Mouse (Mus musculus) hindbrain, embryonic 11.5 days (tissue): ENCODE data around the gene Cbl. TPM values are rescaled to one million over a fixed set of nuclear protein-coding genes. Genes with fewer than 3 reads are reported as not detected.

Experiments
- ATAC-seq: fragments of 200-750 bp; cut with Nextera tagmentation; 2 replicates; pipeline ENCODE4 v1.8.0; 2017; ENCODE audit warnings: mild to moderate bottlenecking, moderate TSS enrichment, moderate library complexity; ENCODE audit not compliant: low FRiP score
- DNase-seq: peaks from one replicate; pipeline ENCODE4 v3.0.0-alpha.2; 2015; ENCODE audit warnings: low spot score
- H3K27ac ChIP-seq: fragments of 300-500 bp; sonication (generic); 2 replicates; pipeline ENCODE4 v1.5.1; 2014; ENCODE audit warnings: mild to moderate bottlenecking, low read depth, low read length
- H3K27me3 ChIP-seq: fragments of 300-500 bp; sonication (generic); 2 replicates; pipeline ENCODE4 v1.6.1; 2014; ENCODE audit warnings: mild to moderate bottlenecking, low read length, moderate library complexity, mixed read lengths; ENCODE audit not compliant: control insufficient read depth, insufficient read depth
- H3K36me3 ChIP-seq: fragments of 300-500 bp; sonication (generic); 2 replicates; pipeline ENCODE4 v1.6.1; 2014; ENCODE audit warnings: mild to moderate bottlenecking, low read length, moderate library complexity, mixed read lengths; ENCODE audit not compliant: control insufficient read depth, insufficient read depth
- H3K4me1 ChIP-seq: fragments of 300-500 bp; sonication (generic); replicated peaks from 2 replicates; pipeline ENCODE4 v1.6.1; 2014; ENCODE audit warnings: low read length, mixed read lengths; ENCODE audit not compliant: control insufficient read depth, insufficient read depth
- H3K4me2 ChIP-seq: fragments of 300-500 bp; sonication (generic); replicated peaks from 2 replicates; pipeline ENCODE4 v1.6.1; 2014; ENCODE audit warnings: mild to moderate bottlenecking, low read depth, low read length
- H3K4me3 ChIP-seq: fragments of 300-500 bp; sonication (generic); 2 replicates; pipeline ENCODE4 v1.5.1; 2014; ENCODE audit warnings: low read depth, low read length
- H3K9ac ChIP-seq: fragments of 300-500 bp; sonication (generic); 2 replicates; pipeline ENCODE4 v1.6.1; 2014; ENCODE audit warnings: low read depth, low read length
- H3K9me3 ChIP-seq: fragments of 300-500 bp; sonication (generic); 2 replicates; pipeline ENCODE4 v1.6.1; 2016; ENCODE audit warnings: low read length; ENCODE audit not compliant: control insufficient read depth
- WGBS: fragments of 180-500 bp; shearing (Covaris S2); extraction: QIAGEN DNeasy Blood & Tissue Kit; methylation state at CpG from one replicate; pipeline ENCODE4 v1.1.7; 2014; 5-methylcytosine and 5-hydroxymethylcytosine counted together
- polyA plus RNA-seq: library from polyadenylated mRNA; unstranded; fragments of >200 nt; fragmentation: Nextera tagmentation; extraction: Ambion mirVana; gene quantifications from 2 replicates; pipeline ENCODE4 v1.2.1, GENCODE M21; 2014

Gene Cbl
- polyA plus RNA-seq, 1 experiment from 2014 or later: 24.7 TPM

DNA sequence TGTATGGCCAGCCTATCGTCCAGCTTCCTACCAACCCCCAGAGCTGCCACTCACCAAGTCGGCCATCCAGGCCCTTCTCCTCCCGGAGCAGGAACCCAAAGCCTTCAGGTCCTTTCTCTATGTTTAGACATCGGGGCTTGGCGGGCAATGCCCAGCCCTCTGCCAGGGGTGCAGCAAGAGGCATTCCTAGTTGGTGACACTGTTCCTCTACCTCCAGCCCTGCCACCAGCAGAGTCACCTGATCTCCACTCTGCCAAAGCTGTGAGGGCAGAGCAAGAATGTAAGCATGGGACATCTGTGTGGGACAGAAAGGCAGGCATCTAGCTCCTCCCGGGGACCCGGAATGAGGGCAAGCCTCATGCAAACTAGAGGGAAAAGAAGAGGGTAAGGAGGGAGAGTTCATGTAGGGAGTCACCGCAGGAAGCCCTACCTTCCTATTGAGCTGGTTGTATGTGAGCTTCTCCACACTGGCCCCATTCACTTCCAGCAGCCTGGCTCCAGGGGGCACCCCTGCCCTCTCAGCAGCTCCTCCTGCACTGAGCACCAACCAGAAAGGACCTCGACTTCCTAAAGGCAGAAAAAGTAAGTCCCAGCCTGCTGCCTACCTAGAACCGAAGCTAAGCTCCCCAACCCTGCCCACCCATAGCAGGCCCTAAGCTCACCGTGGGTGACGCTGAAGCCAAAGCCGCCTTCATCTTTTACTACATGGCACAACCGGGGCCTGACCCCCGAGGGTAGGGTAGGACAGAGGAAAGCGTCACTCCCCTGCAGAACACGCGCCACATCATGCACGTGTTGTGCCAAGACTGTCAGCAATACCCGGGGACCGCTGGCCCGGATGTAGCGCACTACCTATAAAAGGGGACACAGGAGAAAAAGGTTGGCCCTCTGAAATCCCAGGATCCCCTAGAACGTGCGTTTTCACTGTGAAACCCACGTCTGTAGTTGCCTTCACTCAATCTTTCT is 15.6 kb upstream of the Cbl start:
- Histone ChIP-seq H3K36me3 (no peaks in the 10 kb centered on the region), H3K9ac (no peak overlapping the region), H3K9me3 (no peaks in the 10 kb centered on the region), H3K27ac (no peak overlapping the region), H3K4me1 (no peaks in the 10 kb centered on the region; the same call in 1 of the 2 replicates), H3K27me3 (no peaks in the 10 kb centered on the region), H3K4me2 (no peak overlapping the region), H3K4me3 (no peak overlapping the region)
- WGBS: 47% methylated on average over 26 of the region's 26 CpGs
- DNase-seq (peak; percentile 62), ATAC-seq (0 out of 2 replicates have a peak, but pooled peaks have one; percentile 33)

DNA sequence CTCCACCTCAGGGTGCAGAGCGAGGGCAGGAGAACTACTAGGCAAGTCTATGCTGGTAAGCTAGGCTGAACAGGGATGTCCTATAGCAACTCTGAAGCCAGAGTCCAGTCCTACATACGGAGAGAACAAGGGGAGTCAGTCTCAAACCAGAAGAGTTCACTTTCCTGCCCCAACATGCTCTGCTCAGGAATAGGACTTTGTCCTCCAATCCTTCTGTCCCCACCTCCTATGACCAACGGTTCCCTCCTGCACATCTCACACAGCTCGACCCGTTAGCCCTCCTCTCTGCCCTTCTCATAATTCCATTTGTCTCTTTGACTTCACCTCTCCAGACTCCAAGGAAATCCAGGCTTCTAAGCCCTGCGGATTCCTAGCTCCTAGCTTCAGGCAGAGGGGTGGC is 14.1 kb upstream of the Cbl start:
- no peaks in the 10 kb centered on the region for H3K36me3 ChIP-seq
- H3K4me3 ChIP-seq: no peak overlapping the region
- ATAC-seq (no peak), DNase-seq (no peak)
- no peaks in the 10 kb centered on the region for H3K9me3 ChIP-seq
- no peaks in the 10 kb centered on the region; the same call in 1 of the 2 replicates for H3K4me1 ChIP-seq
- no peak overlapping the region for H3K27ac ChIP-seq
- H3K4me2 ChIP-seq: no peak overlapping the region
- H3K9ac ChIP-seq: no peak overlapping the region
- no peaks in the 10 kb centered on the region for H3K27me3 ChIP-seq
- 88% methylated on average over 6 of the region's 6 CpGs for WGBS

DNA sequence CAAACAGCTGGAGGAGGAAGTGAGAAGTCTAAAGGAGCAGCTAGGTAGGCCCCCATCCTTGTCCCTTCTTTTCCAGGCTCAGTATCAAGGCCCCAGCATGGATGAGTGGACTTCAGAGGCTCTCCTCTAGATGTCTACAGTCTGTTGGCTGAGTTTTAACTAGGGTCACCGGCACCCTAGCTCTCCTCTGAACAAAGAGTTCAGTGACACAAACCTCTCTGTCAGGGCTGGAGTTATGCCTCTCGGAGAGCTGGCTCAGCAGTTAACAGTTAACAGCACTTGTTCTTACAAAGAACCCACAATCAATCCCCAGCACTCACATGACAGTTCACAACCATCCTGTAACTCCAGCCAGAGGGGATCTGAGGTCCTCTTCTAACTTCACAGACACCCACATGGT is 9.8 kb upstream of the Cbl start:
- no peaks in the 10 kb centered on the region for H3K36me3 ChIP-seq
- no peak overlapping the region for H3K4me2 ChIP-seq
- H3K9ac ChIP-seq: no peak overlapping the region
- WGBS: 63% methylated on average over 2 of the region's 2 CpGs
- ATAC-seq: no peak
- H3K27ac ChIP-seq: no peak overlapping the region
- no peak for DNase-seq
- H3K4me1 ChIP-seq: no peaks in the 10 kb centered on the region
- no peaks in the 10 kb centered on the region for H3K27me3 ChIP-seq
- no peaks in the 10 kb centered on the region for H3K9me3 ChIP-seq
- no peak overlapping the region for H3K4me3 ChIP-seq

DNA sequence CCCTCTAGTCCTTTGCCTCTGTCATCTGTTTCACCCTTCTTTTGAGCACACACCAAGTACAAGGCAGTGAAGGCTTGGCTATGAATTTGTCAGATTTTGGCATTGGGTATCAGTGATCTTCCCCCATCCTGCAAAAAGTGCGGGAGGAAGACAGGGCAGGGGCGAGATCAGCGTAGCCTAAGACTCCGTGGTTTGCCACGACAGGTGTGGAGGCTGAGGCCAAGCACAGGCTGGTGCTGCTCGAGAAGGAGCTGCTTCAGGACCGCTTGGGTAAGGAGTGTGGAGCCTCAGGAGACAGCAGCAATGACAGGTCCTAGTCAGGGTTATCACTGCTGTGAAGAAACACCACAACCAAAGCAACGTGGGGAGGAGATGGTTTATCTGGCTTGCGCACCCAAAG is 7.6 kb upstream of the Cbl start:
- H3K27ac ChIP-seq: no peak overlapping the region
- H3K4me1 ChIP-seq: no peaks in the 10 kb centered on the region
- ATAC-seq: no peak
- no peaks in the 10 kb centered on the region for H3K9me3 ChIP-seq
- no peak overlapping the region for H3K4me3 ChIP-seq
- no peaks in the 10 kb centered on the region for H3K36me3 ChIP-seq
- DNase-seq: no peak
- WGBS: 74% methylated on average over 9 of the region's 9 CpGs
- no peak overlapping the region for H3K4me2 ChIP-seq
- 0 out of 2 replicates have a peak overlapping the region, but pooled peaks have one; percentile 27 for H3K9ac ChIP-seq
- no peaks in the 10 kb centered on the region for H3K27me3 ChIP-seq

DNA sequence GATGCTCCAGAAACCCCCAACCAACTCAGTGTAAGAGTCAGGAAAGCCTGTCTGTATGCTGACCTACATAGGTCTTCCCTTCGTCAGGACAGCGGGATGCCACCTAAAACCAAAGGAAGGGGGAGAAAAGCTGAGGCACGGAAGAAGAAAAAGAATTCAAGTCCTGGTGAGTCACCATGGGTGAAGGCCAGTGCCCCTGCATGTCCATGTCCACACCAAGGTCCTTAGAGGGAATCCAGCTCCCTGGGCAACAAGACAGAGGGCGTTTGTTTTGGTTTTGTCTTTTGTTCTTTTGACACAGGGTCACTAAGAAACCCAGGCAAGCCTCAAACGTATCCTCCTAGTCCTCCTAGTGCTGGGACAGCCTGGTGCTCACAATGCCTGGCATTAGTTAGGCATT is 7.1 kb upstream of the Cbl start:
- Histone ChIP-seq H3K36me3 (no peaks in the 10 kb centered on the region), H3K4me1 (no peaks in the 10 kb centered on the region), H3K9ac (0 out of 2 replicates have a peak overlapping the region, but pooled peaks have one; percentile 27), H3K27me3 (no peaks in the 10 kb centered on the region), H3K9me3 (no peaks in the 10 kb centered on the region), H3K27ac (no peak overlapping the region), H3K4me3 (no peak overlapping the region), H3K4me2 (no peak overlapping the region)
- DNase-seq (no peak), ATAC-seq (no peak)
- WGBS: 42% methylated on average over 5 of the region's 5 CpGs

DNA sequence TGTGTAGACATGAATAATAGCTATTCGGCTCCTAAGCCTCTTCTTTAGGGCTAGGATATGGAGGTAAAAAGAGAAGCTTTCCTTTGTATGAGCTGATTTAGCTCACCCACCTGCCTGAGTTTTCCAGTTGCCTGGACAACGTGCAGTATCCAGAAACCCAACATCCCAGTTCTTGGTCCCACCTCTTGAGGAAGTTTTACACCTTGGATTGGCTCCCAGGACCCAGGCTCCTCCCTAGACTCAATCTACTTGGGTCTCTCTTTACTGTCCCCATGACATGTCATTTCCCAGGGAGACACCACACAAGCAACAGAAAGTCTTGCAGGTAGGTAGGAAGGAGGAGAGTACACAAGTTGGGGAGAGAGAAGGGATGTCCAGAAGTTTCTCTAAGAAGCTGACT is 6.5 kb upstream of the Cbl start, which contains the start of gene Ccdc153:
Ccdc153 (plus strand) TSS at position 278 of the 400 bp plus-strand sequence.
- Histone ChIP-seq H3K4me3 (no peak within 1 kb of the TSS), H3K4me2 (no peak within 1 kb of the TSS), H3K36me3 (no peaks in the 10 kb centered on the region), H3K27ac (no peak within 1 kb of the TSS), H3K4me1 (no peaks in the 10 kb centered on the region), H3K9ac (0 out of 2 replicates have a peak within 1 kb of the TSS, but pooled peaks have one; percentile 27), H3K27me3 (no peaks in the 10 kb centered on the region), H3K9me3 (no peaks in the 10 kb centered on the region)
- ATAC-seq (no peak), DNase-seq (no peak)
- WGBS: 62% methylated on average over 2 of the region's 2 CpGs

DNA sequence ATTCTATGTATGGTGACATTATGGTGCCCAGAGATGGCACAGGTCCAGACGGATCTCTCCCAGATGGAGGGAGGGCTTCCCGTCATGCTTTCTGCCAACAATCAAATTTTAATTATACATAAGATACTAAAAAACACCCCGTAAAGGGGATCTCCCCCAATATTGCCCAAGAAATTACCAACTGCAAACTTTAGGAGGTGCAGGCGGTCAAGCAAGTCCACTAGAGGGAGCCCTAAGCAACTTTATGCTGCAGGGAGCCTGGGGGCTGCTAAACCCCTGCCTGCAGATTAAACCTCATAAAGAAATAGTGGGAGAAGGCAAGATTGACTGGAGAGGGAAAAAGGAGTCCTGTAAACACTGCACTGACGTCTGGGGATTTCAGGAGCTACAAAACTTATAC is 5.6 kb upstream of the Cbl start:
- H3K4me3 ChIP-seq: no peak overlapping the region
- H3K9me3 ChIP-seq: no peaks in the 10 kb centered on the region
- ATAC-seq (no peak), DNase-seq (peak; percentile 82)
- WGBS: 13% methylated on average over 5 of the region's 5 CpGs
- H3K4me1 ChIP-seq: no peaks in the 10 kb centered on the region
- H3K27me3 ChIP-seq: no peaks in the 10 kb centered on the region
- H3K27ac ChIP-seq: no peak overlapping the region
- no peak overlapping the region for H3K4me2 ChIP-seq
- H3K36me3 ChIP-seq: no peaks in the 10 kb centered on the region
- no peak overlapping the region for H3K9ac ChIP-seq

DNA sequence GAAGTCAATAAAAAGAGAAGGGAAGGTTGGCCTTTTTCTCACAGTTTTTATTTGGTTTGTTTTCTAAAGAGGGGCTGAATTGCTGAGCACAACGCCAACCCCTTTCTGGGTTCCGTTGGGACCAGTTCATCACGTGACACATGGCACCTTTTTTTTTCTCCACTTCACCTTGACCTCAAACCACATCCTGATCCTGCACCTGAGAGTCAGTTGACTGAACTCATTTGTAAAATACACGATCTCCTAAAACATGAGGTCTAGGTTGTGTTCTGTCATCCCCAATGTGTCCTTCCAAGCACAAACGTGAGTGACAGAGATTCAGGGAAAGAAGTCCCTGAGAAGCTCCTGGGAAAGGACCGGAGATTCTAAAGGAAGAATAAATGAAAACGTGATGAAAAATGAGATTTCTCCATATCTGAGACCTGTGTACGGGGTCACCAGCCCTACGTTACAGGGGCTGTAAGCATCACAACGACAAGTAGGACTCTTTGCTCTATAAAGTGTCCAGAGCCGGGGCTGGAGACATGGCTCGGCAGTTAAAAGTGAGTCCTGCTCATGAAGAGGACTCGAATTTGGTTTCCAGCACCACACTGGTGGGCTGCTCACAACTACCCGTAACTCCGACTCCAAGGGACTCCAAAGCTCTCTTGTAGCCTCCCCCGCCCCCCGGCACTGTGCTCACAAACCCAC is 4.8 kb upstream of the Cbl start:
- Histone ChIP-seq H3K4me2 (no peak overlapping the region), H3K4me1 (no peaks in the 10 kb centered on the region), H3K36me3 (no peaks in the 10 kb centered on the region), H3K27ac (no peak overlapping the region), H3K4me3 (no peak overlapping the region), H3K9ac (no peak overlapping the region), H3K9me3 (no peaks in the 10 kb centered on the region), H3K27me3 (no peaks in the 10 kb centered on the region)
- ATAC-seq: no peak
- no peak for DNase-seq
- 82% methylated on average over 17 of the region's 17 CpGs for WGBS
